Mouse (Mus musculus): ENCODE results near the gene Trim17.

- TF ChIP-seq CTCF (IDR thresholded peaks at IDR 0.05; ENCODE audit: control insufficient read depth, insufficient read depth, insufficient read length) = no peak
- no peak for TF ChIP-seq FOSL1 (IDR thresholded peaks at IDR 0.05; ENCODE audit: insufficient read depth, low read length, poor library complexity, severe bottlenecking)
- no peak for TF ChIP-seq MAX (IDR thresholded peaks at IDR 0.05)
- no peak for TF ChIP-seq USF1 (IDR thresholded peaks at IDR 0.05; ENCODE audit: low read depth)
Measured at GRCm38 (mm10) chr11:58926651-58927050, 27.8 kb upstream of the Trim17 start.

All from C2C12 (cell line).